Comparison of ENCODE assay signal across 29 mouse cellular contexts in the genomic region with DNA sequence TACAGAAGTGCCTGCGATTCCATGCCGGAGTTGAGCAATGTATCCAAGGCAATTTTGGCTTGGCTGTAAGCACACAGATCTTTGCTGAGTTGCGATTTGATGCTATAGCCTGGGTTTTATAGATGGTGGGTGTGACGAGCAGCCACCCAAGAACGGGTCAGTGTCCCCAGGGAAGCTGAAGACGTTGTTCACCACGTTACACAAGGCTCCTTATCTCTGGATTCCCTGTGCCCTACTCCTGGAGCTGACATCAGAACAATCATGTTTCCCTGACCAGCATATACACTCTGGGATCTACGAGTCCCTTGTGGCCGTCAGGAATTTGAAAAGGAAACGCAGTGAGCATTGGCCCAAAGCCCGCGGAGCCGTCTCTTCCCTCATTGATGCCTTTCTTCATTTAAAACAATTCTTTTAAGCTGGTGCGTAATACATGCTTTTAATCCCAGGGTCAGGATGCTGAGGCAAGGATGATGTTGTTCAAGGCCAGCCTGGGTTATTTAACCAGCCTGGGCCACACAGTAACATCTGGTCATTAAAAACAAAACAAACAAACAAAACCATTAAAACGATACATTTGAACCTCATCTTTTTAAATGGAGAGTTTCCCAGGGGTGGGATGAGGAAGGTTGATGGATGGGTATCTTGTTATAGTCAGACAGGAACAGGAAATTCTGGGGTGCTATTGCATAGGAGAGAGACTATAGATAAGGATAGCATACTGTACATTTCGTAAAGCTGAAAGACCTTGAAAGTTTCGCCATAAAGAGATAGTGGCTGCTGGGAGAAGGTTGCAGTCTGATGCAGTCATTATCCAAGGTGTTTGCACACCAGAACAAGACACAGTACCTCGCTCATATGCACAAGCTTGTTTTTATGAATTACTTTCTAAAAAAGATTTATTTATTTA. TPM values are rescaled to one million over a fixed set of nuclear protein-coding genes. Genes with fewer than 3 reads are reported as not detected.
DNase-seq lines count a peak whose midpoint lies in the region; ATAC-seq and TF ChIP-seq lines count a peak whose summit lies in the region.
"Had no signal": no experiment of that assay in that cellular context is flagged by ENCODE, and none has a peak within 500 bp of the region (broad histone marks: within the 10 kb centered on the region; RNA-seq: fewer than 3 reads in every experiment).

No protein-coding gene starts in this region.

- H3K9ac ChIP-seq in kidney, postnatal 0 days (ENCODE audit: low read depth, low read length): no peak overlapping the region
- no peak overlapping the region for H3K9ac ChIP-seq in kidney, embryonic 16.5 days (replicated peaks; ENCODE audit: low read length)
- no peak overlapping the region for H3K9ac ChIP-seq in MEL (ENCODE audit: control insufficient read depth, low read depth, low read length, poor library complexity, severe bottlenecking)
- H3K9ac ChIP-seq in intestine, postnatal 0 days (ENCODE audit: low read depth, low read length): no peak overlapping the region
- H3K9ac ChIP-seq: embryonic facial prominence, embryonic 13.5 days; forebrain, embryonic 12.5 days; forebrain, embryonic 15.5 days; heart, embryonic 12.5 days; heart, embryonic 15.5 days; hindbrain, embryonic 13.5 days had no signal

- no peak for TF ChIP-seq RAD21 in MEL (IDR thresholded peaks at IDR 0.05; ENCODE audit: low read depth, low read length)

- H3K9me3 ChIP-seq in kidney, postnatal 0 days (replicated peaks; ENCODE audit: low read length): no peaks in the 10 kb centered on the region; the same call in 1 of the 2 replicates
- peaks cover 15% of the 10 kb centered on the region for H3K9me3 ChIP-seq in kidney, embryonic 16.5 days (ENCODE audit: low read length)
- no peaks in the 10 kb centered on the region for H3K9me3 ChIP-seq in MEL (replicated peaks; ENCODE audit: insufficient read depth, low read length)
- 0 out of 2 replicates have a peak, but pooled peaks cover 5% of the 10 kb centered on the region for H3K9me3 ChIP-seq in intestine, postnatal 0 days (ENCODE audit: control insufficient read depth)
- H3K9me3 ChIP-seq in embryonic facial prominence, embryonic 10.5 days: peaks cover 16% of the 10 kb centered on the region
- H3K9me3 ChIP-seq: forebrain, embryonic 15.5 days had no signal

- no peaks in the 10 kb centered on the region for H3K79me2 ChIP-seq in MEL (ENCODE audit: control insufficient read depth, insufficient read depth, low read length, poor library complexity)

- no peak for ATAC-seq in kidney, postnatal 0 days (replicated peaks; ENCODE audit: low FRiP score, low read depth)
- no peak for ATAC-seq in kidney, embryonic 16.5 days (ENCODE audit: low FRiP score, low TSS enrichment)
- ATAC-seq in intestine, postnatal 0 days: peak; percentile 46
- ATAC-seq: activated CD4-positive, CD25-positive, alpha-beta regulatory T cell, adult 4 months; CD4-positive, CD25-positive, alpha-beta regulatory T cell, adult 4 months; forebrain, embryonic 15.5 days; hindbrain, embryonic 16.5 days had no signal

- DNase-seq in kidney, postnatal 0 days (ENCODE audit: low spot score): peak; percentile 63
- peak; percentile 65 to 67 for DNase-seq in kidney, postnatal 4 days
- DNase-seq in kidney, adult 9 months: no peak
- no peak for DNase-seq in MEL (ENCODE audit: low read depth, low spot score)
- DNase-seq in embryonic facial prominence, embryonic 10.5 days (ENCODE audit: low spot score): no peak
- DNase-seq: adrenal gland, adult 8-10 months; cerebellum, adult 11 months; cerebellum, adult 2 months; cerebellum, adult 9-11 months; cerebellum, postnatal 25 days; gastrocnemius, postnatal 25 days; heart, adult 18-20 months; heart, postnatal 10 days; heart, postnatal 36 days had no signal

- H3K36me3 ChIP-seq in kidney, postnatal 0 days (ENCODE audit: insufficient read depth, low read length): no peaks in the 10 kb centered on the region
- H3K36me3 ChIP-seq in kidney, embryonic 16.5 days (ENCODE audit: insufficient read depth, low read length): no peaks in the 10 kb centered on the region
- H3K36me3 ChIP-seq in MEL (ENCODE audit: control insufficient read depth in 1 of 2, insufficient read depth in 2 of 2, low read length in 2 of 2): no peaks in the 10 kb centered on the region
- H3K36me3 ChIP-seq in intestine, postnatal 0 days (ENCODE audit: control insufficient read depth, insufficient read depth): no peaks in the 10 kb centered on the region
- H3K36me3 ChIP-seq in embryonic facial prominence, embryonic 10.5 days (replicated peaks): no peaks in the 10 kb centered on the region
- H3K36me3 ChIP-seq: embryonic facial prominence, embryonic 13.5 days; forebrain, embryonic 12.5 days; forebrain, embryonic 15.5 days; heart, embryonic 15.5 days; hindbrain, embryonic 10.5 days; hindbrain, embryonic 13.5 days had no signal

- no peak overlapping the region for H3K4me2 ChIP-seq in kidney, postnatal 0 days (ENCODE audit: low read length)
- H3K4me2 ChIP-seq in kidney, embryonic 16.5 days (replicated peaks; ENCODE audit: low read depth, low read length): no peak overlapping the region
- H3K4me2 ChIP-seq in intestine, postnatal 0 days (replicated peaks; ENCODE audit: low read depth): no peak overlapping the region
- H3K4me2 ChIP-seq: embryonic facial prominence, embryonic 13.5 days; forebrain, embryonic 12.5 days; forebrain, embryonic 15.5 days; heart, embryonic 12.5 days; heart, embryonic 15.5 days; hindbrain, embryonic 13.5 days had no signal

- TF ChIP-seq EP300 in MEL (IDR thresholded peaks at IDR 0.05; ENCODE audit: low read depth in 1 of 2, low read length in 2 of 2): no peak

- no peak overlapping the region for H3K27ac ChIP-seq in kidney, postnatal 0 days
- no peak overlapping the region for H3K27ac ChIP-seq in kidney, embryonic 16.5 days (ENCODE audit: low read length)
- no peak overlapping the region for H3K27ac ChIP-seq in MEL (ENCODE audit: control insufficient read depth, low read depth, low read length)
- H3K27ac ChIP-seq in intestine, postnatal 0 days (ENCODE audit: low read depth, low read length): no peak overlapping the region
- H3K27ac ChIP-seq in embryonic facial prominence, embryonic 10.5 days (replicated peaks): no peak overlapping the region
- H3K27ac ChIP-seq: embryonic facial prominence, embryonic 13.5 days; forebrain, embryonic 12.5 days; forebrain, embryonic 15.5 days; heart, embryonic 15.5 days; hindbrain, embryonic 10.5 days; hindbrain, embryonic 13.5 days had no signal

- H3K4me1 ChIP-seq in kidney, postnatal 0 days (replicated peaks; ENCODE audit: insufficient read depth, low read length): no peaks in the 10 kb centered on the region
- H3K4me1 ChIP-seq in kidney, embryonic 16.5 days (ENCODE audit: insufficient read depth, low read length): no peaks in the 10 kb centered on the region
- no peaks in the 10 kb centered on the region for H3K4me1 ChIP-seq in MEL (ENCODE audit: control insufficient read depth in 1 of 2, insufficient read depth in 2 of 2, low read length in 2 of 2)
- H3K4me1 ChIP-seq in intestine, postnatal 0 days (replicated peaks; ENCODE audit: control insufficient read depth, insufficient read depth, low read length): no peaks in the 10 kb centered on the region
- H3K4me1 ChIP-seq in embryonic facial prominence, embryonic 10.5 days: 0 out of 2 replicates have a peak, but pooled peaks cover 3% of the 10 kb centered on the region
- H3K4me1 ChIP-seq: embryonic facial prominence, embryonic 13.5 days; forebrain, embryonic 12.5 days; forebrain, embryonic 15.5 days; hindbrain, embryonic 10.5 days had no signal

- TF ChIP-seq POLR2A in MEL (IDR thresholded peaks at IDR 0.05; ENCODE audit: control insufficient read depth in 1 of 2, insufficient read depth in 1 of 2, low read depth in 1 of 2, low read length in 2 of 2, poor library complexity in 1 of 2): no peak

- no peaks in the 10 kb centered on the region for H3K27me3 ChIP-seq in kidney, postnatal 0 days (ENCODE audit: insufficient read depth, low read length)
- H3K27me3 ChIP-seq in kidney, embryonic 16.5 days (ENCODE audit: insufficient read depth, low read length): no peaks in the 10 kb centered on the region
- no peaks in the 10 kb centered on the region; a peak in 1 of 4 replicates for H3K27me3 ChIP-seq in MEL (ENCODE audit: control insufficient read depth in 1 of 2, insufficient read depth in 2 of 2, low read length in 2 of 2)
- no peaks in the 10 kb centered on the region for H3K27me3 ChIP-seq in intestine, postnatal 0 days (replicated peaks; ENCODE audit: control insufficient read depth, insufficient read depth, low read length)
- no peaks in the 10 kb centered on the region for H3K27me3 ChIP-seq in embryonic facial prominence, embryonic 10.5 days (replicated peaks; ENCODE audit: low read depth, poor library complexity, severe bottlenecking)
- H3K27me3 ChIP-seq: embryonic facial prominence, embryonic 13.5 days; forebrain, embryonic 12.5 days; forebrain, embryonic 15.5 days; hindbrain, embryonic 13.5 days had no signal

- 50% methylated on average over 18 of the region's 18 CpGs for WGBS in kidney, postnatal 0 days
- 52% methylated on average over 18 of the region's 18 CpGs for WGBS in kidney, embryonic 16.5 days
- WGBS in intestine, postnatal 0 days: 43% methylated on average over 18 of the region's 18 CpGs
- WGBS in embryonic facial prominence, embryonic 10.5 days: 81% methylated on average over 18 of the region's 18 CpGs

- H3K4me3 ChIP-seq in kidney, postnatal 0 days (replicated peaks; ENCODE audit: low read depth, low read length): no peak overlapping the region
- no peak overlapping the region for H3K4me3 ChIP-seq in kidney, embryonic 16.5 days (ENCODE audit: low read length)
- H3K4me3 ChIP-seq in MEL (ENCODE audit: control insufficient read depth in 1 of 2, insufficient read depth in 1 of 2, low read depth in 2 of 2, low read length in 2 of 2): no peak overlapping the region
- no peak overlapping the region for H3K4me3 ChIP-seq in intestine, postnatal 0 days (ENCODE audit: low read depth, low read length)
- H3K4me3 ChIP-seq in embryonic facial prominence, embryonic 10.5 days: no peak overlapping the region
- H3K4me3 ChIP-seq: embryonic facial prominence, embryonic 13.5 days; erythroblast, embryonic 14.5 days; forebrain, embryonic 12.5 days; forebrain, embryonic 15.5 days; heart, embryonic 12.5 days; heart, embryonic 15.5 days; hindbrain, embryonic 10.5 days; hindbrain, embryonic 13.5 days had no signal

- no peak for TF ChIP-seq CTCF in kidney, postnatal 0 days (IDR thresholded peaks at IDR 0.05; ENCODE audit: low read depth)
- no peak for TF ChIP-seq CTCF in MEL (IDR thresholded peaks at IDR 0.05 in 2 of 3, conservative IDR thresholded peaks at IDR 0.05 in 1 of 3; ENCODE audit: control insufficient read depth in 1 of 3, insufficient read depth in 1 of 3, low read depth in 2 of 3, low read length in 3 of 3, poor library complexity in 1 of 3, severe bottlenecking in 1 of 3)
- TF ChIP-seq CTCF in intestine, postnatal 0 days (IDR thresholded peaks at IDR 0.05; ENCODE audit: low read depth): no peak

RNA-seq across cellular contexts. Expression of a gene that starts 34.8 kb away (rescaled TPM):
- polyA plus RNA-seq in kidney, postnatal 0 days (2015; fragmentation: Nextera tagmentation; extraction: Ambion mirVana): 3.6 and 4.6 TPM in 2 replicates
- polyA plus RNA-seq in kidney, embryonic 16.5 days (2015; fragmentation: Nextera tagmentation; extraction: Ambion mirVana): 3.6 and 4.9 TPM in 2 replicates
- total RNA-seq in MEL (2012; rRNA removed): not detected in 2 replicates
- not detected for polyA plus RNA-seq in MEL (2012; ENCODE audit: insufficient read depth in 1 of 2, insufficient read length in 2 of 2, low read depth in 1 of 2, low replicate concordance in 2 of 2, missing spikeins in 1 of 2)
- polyA plus RNA-seq in intestine, postnatal 0 days (2015; fragmentation: Nextera tagmentation; extraction: Ambion mirVana): 0.39 and 0.51 TPM in 2 replicates
- 7.6 and 9.6 TPM in 2 replicates for polyA plus RNA-seq in embryonic facial prominence, embryonic 10.5 days (2016; fragmentation: Nextera tagmentation; extraction: Ambion mirVana)
- total RNA-seq: common myeloid progenitor, adult 5-6 weeks; heart, adult 18-20 months; heart, postnatal 36 days had no signal
- polyA plus RNA-seq: activated CD4-positive, CD25-positive, alpha-beta regulatory T cell, adult 4 months; CD4-positive, CD25-positive, alpha-beta regulatory T cell, adult 4 months; erythroblast, embryonic 14.5 days; gonadal fat pad, adult 2 months had no signal

Comparison
In these comparisons a context has a peak if more than half of its experiments do, and no peak if none do; other contexts are left out.
1. DNase-seq: peak in kidney, postnatal 0 days (single experiment) and kidney, postnatal 4 days (2 of 2); none in kidney, adult 9 months (single experiment), MEL (single experiment) and embryonic facial prominence, embryonic 10.5 days (single experiment).